Comparison of ENCODE assay signal across 9 mouse cellular contexts in the genomic region with DNA sequence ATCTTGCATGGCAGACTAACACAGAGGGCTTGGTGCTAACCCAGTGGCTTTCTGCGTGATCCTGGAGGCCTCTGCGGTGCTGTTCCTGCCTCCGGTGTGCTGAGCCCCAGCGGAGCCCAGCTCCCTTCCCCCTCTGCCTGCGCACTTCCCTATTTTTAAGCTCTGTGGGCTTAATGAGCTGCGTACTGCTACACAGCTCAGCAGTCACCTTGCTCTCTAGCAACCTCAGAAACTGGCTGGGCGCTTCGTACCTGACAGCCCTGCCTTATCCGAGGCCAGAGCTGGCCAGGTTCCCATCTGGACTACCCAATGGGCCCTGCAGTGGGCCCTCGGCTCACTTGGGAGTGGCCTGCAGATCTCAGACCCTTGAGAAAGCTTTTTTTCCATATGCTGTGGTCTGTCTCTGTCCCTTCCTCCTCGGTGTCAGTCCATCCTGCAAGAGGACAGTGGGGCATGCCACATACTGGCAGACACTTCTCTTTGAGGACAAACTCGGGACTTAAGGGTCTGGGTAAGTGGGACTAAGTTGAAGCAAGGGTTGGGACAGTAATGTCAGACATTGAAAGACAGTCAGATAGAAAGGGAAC.
DNase-seq lines count a peak whose midpoint lies in the region; ATAC-seq and TF ChIP-seq lines count a peak whose summit lies in the region.
"Had no signal": no experiment of that assay in that cellular context is flagged by ENCODE, and none has a peak within 500 bp of the region (broad histone marks: within the 10 kb centered on the region; RNA-seq: fewer than 3 reads in every experiment).

No protein-coding gene starts in this region.

- H3K36me3 ChIP-seq in kidney, postnatal 0 days (ENCODE audit: insufficient read depth, low read length): no peaks in the 10 kb centered on the region
- no peaks in the 10 kb centered on the region for H3K36me3 ChIP-seq in midbrain, embryonic 16.5 days (ENCODE audit: control insufficient read depth, insufficient read depth, low read length)

- H3K4me2 ChIP-seq in kidney, postnatal 0 days (ENCODE audit: low read length): no peak overlapping the region
- no peak overlapping the region for H3K4me2 ChIP-seq in midbrain, embryonic 16.5 days (ENCODE audit: low read length)

- peak; percentile 47; the same call in 1 of the 2 replicates for ATAC-seq in kidney, postnatal 0 days (replicated peaks; ENCODE audit: low FRiP score, low read depth)
- peak; percentile 46 for ATAC-seq in midbrain, embryonic 16.5 days

- no peak overlapping the region for H3K4me3 ChIP-seq in kidney, postnatal 0 days (replicated peaks; ENCODE audit: low read depth, low read length)
- H3K4me3 ChIP-seq in midbrain, embryonic 16.5 days (ENCODE audit: low read depth, low read length): no peak overlapping the region
- H3K4me3 ChIP-seq in left cerebral cortex, adult 2 months: no peak overlapping the region
- H3K4me3 ChIP-seq: erythroblast, embryonic 14.5 days had no signal

- H3K4me1 ChIP-seq in kidney, postnatal 0 days (replicated peaks; ENCODE audit: insufficient read depth, low read length): no peaks in the 10 kb centered on the region
- H3K4me1 ChIP-seq in midbrain, embryonic 16.5 days (ENCODE audit: control insufficient read depth, insufficient read depth, low read length): 0 out of 2 replicates have a peak, but pooled peaks cover 4% of the 10 kb centered on the region

- no peak overlapping the region for H3K9ac ChIP-seq in kidney, postnatal 0 days (ENCODE audit: low read depth, low read length)
- 0 out of 2 replicates have a peak overlapping the region, but pooled peaks have one; percentile 1 for H3K9ac ChIP-seq in midbrain, embryonic 16.5 days (ENCODE audit: low read depth, low read length)

- intact Hi-C loops in gastrocnemius, postnatal 36 days (cut with DNase I): loop anchor here (10.0 kb wide), 1 partner anchor 385 kb away; the partner anchor contains the start of gene Lgr6
- intact Hi-C loops in left cerebral cortex, adult 2 months (cut with DNase I): no loop called here

- no peak overlapping the region for H3K27ac ChIP-seq in kidney, postnatal 0 days
- H3K27ac ChIP-seq in midbrain, embryonic 16.5 days (ENCODE audit: low read length): no peak overlapping the region
- H3K27ac ChIP-seq in left cerebral cortex, adult 2 months: no peak overlapping the region

- peak; percentile 58 for DNase-seq in cerebellum, adult 9-10 months
- no peak for DNase-seq in cerebellum, adult 11-12 months
- DNase-seq in kidney, postnatal 0 days (ENCODE audit: low spot score): no peak
- DNase-seq in kidney, adult 9 months: no peak
- DNase-seq in c-Kit-positive CD71-negative TER-119-negative erythroid progenitor cells, embryonic 14.5 days (ENCODE audit: low read depth): peak; percentile 28
- no peak for DNase-seq in gastrocnemius, postnatal 36 days
- no peak for DNase-seq in left cerebral cortex, adult 2 months (ENCODE audit: extremely low spot score in 1 of 2, low spot score in 2 of 2)

- 43% methylated on average over 12 of the region's 12 CpGs for WGBS in kidney, postnatal 0 days
- 38% methylated on average over 12 of the region's 12 CpGs for WGBS in midbrain, embryonic 16.5 days

- H3K9me3 ChIP-seq in kidney, postnatal 0 days (replicated peaks; ENCODE audit: low read length): no peaks in the 10 kb centered on the region
- no peaks in the 10 kb centered on the region for H3K9me3 ChIP-seq in midbrain, embryonic 16.5 days (replicated peaks; ENCODE audit: control insufficient read depth, low read length, poor library complexity, severe bottlenecking)

- no peaks in the 10 kb centered on the region for H3K27me3 ChIP-seq in kidney, postnatal 0 days (ENCODE audit: insufficient read depth, low read length)
- H3K27me3 ChIP-seq in midbrain, embryonic 16.5 days (ENCODE audit: control insufficient read depth, insufficient read depth, low read depth, low read length): no peaks in the 10 kb centered on the region

- TF ChIP-seq CTCF in kidney, postnatal 0 days (IDR thresholded peaks at IDR 0.05; ENCODE audit: low read depth): no peak
- TF ChIP-seq CTCF in left cerebral cortex, adult 2 months (IDR thresholded peaks at IDR 0.05): no peak

Comparison
In these comparisons a context has a peak if more than half of its experiments do, and no peak if none do; other contexts are left out.
1. DNase-seq: peak in cerebellum, adult 9-10 months (single experiment) and c-Kit-positive CD71-negative TER-119-negative erythroid progenitor cells, embryonic 14.5 days (single experiment); none in cerebellum, adult 11-12 months (single experiment), kidney, postnatal 0 days (single experiment), kidney, adult 9 months (single experiment), gastrocnemius, postnatal 36 days (0 of 2) and left cerebral cortex, adult 2 months (0 of 2).